9 mouse cellular contexts compared by ENCODE assay signal in the genomic region with DNA sequence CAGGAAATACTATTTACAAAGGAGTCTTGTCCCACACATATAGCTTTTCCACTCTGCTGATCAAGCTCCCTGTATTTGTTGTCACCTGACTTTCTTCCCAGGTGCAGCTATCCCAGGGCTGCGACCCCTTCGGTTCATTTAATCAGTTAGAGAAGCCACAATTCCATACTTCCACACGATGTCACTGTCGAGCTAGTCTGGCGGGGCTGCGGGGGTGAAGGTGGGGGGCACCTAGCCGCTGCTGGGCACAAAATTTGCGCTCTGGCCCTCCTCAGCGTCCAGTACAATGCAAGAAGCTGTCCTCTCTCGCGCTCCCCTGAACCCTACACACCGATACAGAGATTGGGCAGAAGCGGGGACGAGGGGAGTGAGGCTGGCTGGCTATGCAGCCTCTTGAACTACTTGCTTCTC. TPM values are rescaled to one million over a fixed set of nuclear protein-coding genes. Genes with fewer than 3 reads are reported as not detected.
DNase-seq lines count a peak whose midpoint lies in the region; ATAC-seq and TF ChIP-seq lines count a peak whose summit lies in the region.
"Had no signal": no experiment of that assay in that cellular context is flagged by ENCODE, and none has a peak within 500 bp of the region (broad histone marks: within the 10 kb centered on the region; RNA-seq: fewer than 3 reads in every experiment).

No protein-coding gene starts in this region.

- peaks cover 15% of the 10 kb centered on the region for H3K4me1 ChIP-seq in heart, embryonic 10.5 days
- H3K4me1 ChIP-seq in kidney, embryonic 16.5 days (ENCODE audit: insufficient read depth, low read length): peaks cover 13% of the 10 kb centered on the region
- H3K4me1 ChIP-seq in stomach, postnatal 0 days (replicated peaks; ENCODE audit: control insufficient read depth, insufficient read depth): no peaks in the 10 kb centered on the region

- H3K9ac ChIP-seq in kidney, embryonic 16.5 days (replicated peaks; ENCODE audit: low read length): peak overlapping the region; percentile 57
- peak overlapping the region; percentile 45 for H3K9ac ChIP-seq in stomach, postnatal 0 days (ENCODE audit: low read length)

- no peaks in the 10 kb centered on the region for H3K9me3 ChIP-seq in heart, embryonic 10.5 days
- no peaks in the 10 kb centered on the region for H3K9me3 ChIP-seq in kidney, embryonic 16.5 days (ENCODE audit: low read length)
- no peaks in the 10 kb centered on the region for H3K9me3 ChIP-seq in stomach, postnatal 0 days (ENCODE audit: control insufficient read depth, low read length)

- peak overlapping the region; percentile 53 for H3K4me3 ChIP-seq in heart, embryonic 10.5 days
- peak overlapping the region; percentile 20; the same call in 1 of the 2 replicates for H3K4me3 ChIP-seq in kidney, embryonic 16.5 days (ENCODE audit: low read length)
- H3K4me3 ChIP-seq in stomach, postnatal 0 days (ENCODE audit: low read depth, low read length): peak overlapping the region; percentile 17; the same call in 1 of the 2 replicates

- no peaks in the 10 kb centered on the region for H3K27me3 ChIP-seq in heart, embryonic 10.5 days (ENCODE audit: insufficient read depth, poor library complexity, severe bottlenecking)
- H3K27me3 ChIP-seq in kidney, embryonic 16.5 days (ENCODE audit: insufficient read depth, low read length): no peaks in the 10 kb centered on the region; the same call in 1 of the 2 replicates
- no peaks in the 10 kb centered on the region for H3K27me3 ChIP-seq in stomach, postnatal 0 days (ENCODE audit: control insufficient read depth, insufficient read depth, low read length)

- peak; percentile 37 for ATAC-seq in kidney, embryonic 16.5 days (ENCODE audit: low FRiP score, low TSS enrichment)
- ATAC-seq in megakaryocyte progenitor cell, adult 5-6 weeks (replicated peaks; ENCODE audit: poor library complexity): peak; percentile 52
- ATAC-seq in stomach, postnatal 0 days (ENCODE audit: low FRiP score, low TSS enrichment): no peak
- ATAC-seq: Patski had no signal

- 3% methylated on average over 14 of the region's 14 CpGs for WGBS in heart, embryonic 10.5 days
- WGBS in kidney, embryonic 16.5 days: 8% methylated on average over 14 of the region's 14 CpGs
- 6% methylated on average over 14 of the region's 14 CpGs for WGBS in stomach, postnatal 0 days

- H3K36me3 ChIP-seq in heart, embryonic 10.5 days: no peaks in the 10 kb centered on the region
- no peaks in the 10 kb centered on the region for H3K36me3 ChIP-seq in kidney, embryonic 16.5 days (ENCODE audit: insufficient read depth, low read length)
- no peaks in the 10 kb centered on the region for H3K36me3 ChIP-seq in stomach, postnatal 0 days (ENCODE audit: control insufficient read depth, insufficient read depth, low read length)

- no peak for TF ChIP-seq EP300 in stomach, postnatal 0 days (optimal IDR thresholded peaks at IDR 0.05)

- peak; percentile 75 for DNase-seq in heart, embryonic 10.5 days (ENCODE audit: low spot score)
- no peak for DNase-seq in heart, adult 9 months (ENCODE audit: low spot score in 2 of 2)
- peak; percentile 62 for DNase-seq in ZHBTc4 (ENCODE audit: low read depth, low spot score)
- DNase-seq in forelimb bud, embryonic 11.5 days (ENCODE audit: low read depth, low spot score): peak; percentile 42
- peak; percentile 25 for DNase-seq in stomach, postnatal 0 days (ENCODE audit: low spot score)
- DNase-seq in adipocyte (ENCODE audit: low spot score): no peak

- peak; percentile 76 for TF ChIP-seq CTCF in stomach, postnatal 0 days (IDR thresholded peaks at IDR 0.05; ENCODE audit: low read depth)

- H3K27ac ChIP-seq in heart, embryonic 10.5 days: no peak overlapping the region
- 0 out of 2 replicates have a peak overlapping the region, but pooled peaks have one; percentile 43 for H3K27ac ChIP-seq in kidney, embryonic 16.5 days (ENCODE audit: low read length)
- H3K27ac ChIP-seq in stomach, postnatal 0 days (replicated peaks): no peak overlapping the region

- H3K4me2 ChIP-seq in kidney, embryonic 16.5 days (replicated peaks; ENCODE audit: low read depth, low read length): peak overlapping the region; percentile 53
- H3K4me2 ChIP-seq in stomach, postnatal 0 days (replicated peaks; ENCODE audit: low read depth): peak overlapping the region; percentile 44

RNA-seq across cellular contexts. Expression of a gene that starts 21.6 kb away (rescaled TPM):
- polyA plus RNA-seq in heart, embryonic 10.5 days (2016; fragmentation: Nextera tagmentation; extraction: Ambion mirVana): 0.23 and 0.48 TPM in 2 replicates
- 15.7 and 16.3 TPM in 2 replicates for polyA plus RNA-seq in kidney, embryonic 16.5 days (2015; fragmentation: Nextera tagmentation; extraction: Ambion mirVana)
- not detected in 2 replicates for total RNA-seq in megakaryocyte progenitor cell, adult 5-6 weeks (2015)
- total RNA-seq in megakaryocyte progenitor cell, adult 5-6 weeks (2017): not detected in 2 replicates
- polyA plus RNA-seq in stomach, postnatal 0 days (2015; fragmentation: Nextera tagmentation; extraction: Ambion mirVana): 0.06 TPM in 1 of 2 replicates, not detected in the other
- polyA plus RNA-seq: Patski had no signal

RNA-seq across cellular contexts. Expression of a gene that starts 48.4 kb away (rescaled TPM):
- polyA plus RNA-seq in heart, embryonic 10.5 days (2016; fragmentation: Nextera tagmentation; extraction: Ambion mirVana): 0.04 TPM in 1 of 2 replicates, not detected in the other
- polyA plus RNA-seq in kidney, embryonic 16.5 days (2015; fragmentation: Nextera tagmentation; extraction: Ambion mirVana): 48.8 and 59.4 TPM in 2 replicates
- total RNA-seq in megakaryocyte progenitor cell, adult 5-6 weeks (2015): not detected in 2 replicates
- not detected in 2 replicates for total RNA-seq in megakaryocyte progenitor cell, adult 5-6 weeks (2017)
- not detected in 2 replicates for polyA plus RNA-seq in stomach, postnatal 0 days (2015; fragmentation: Nextera tagmentation; extraction: Ambion mirVana)
- polyA plus RNA-seq: Patski had no signal

Comparison
In these comparisons a context has a peak if more than half of its experiments do, and no peak if none do; other contexts are left out.
1. DNase-seq: peak in heart, embryonic 10.5 days (single experiment), ZHBTc4 (single experiment), forelimb bud, embryonic 11.5 days (single experiment) and stomach, postnatal 0 days (single experiment); none in heart, adult 9 months (0 of 2) and adipocyte (single experiment).
2. RNA of a gene that starts 21.6 kb away (polyA plus RNA-seq): 15.7 to 16.3 TPM in kidney, embryonic 16.5 days; 0.23 to 0.48 TPM in heart, embryonic 10.5 days and 0.06 TPM in stomach, postnatal 0 days; every median in the first group is over 10 times any median in the second.
3. RNA of a gene that starts 48.4 kb away (polyA plus RNA-seq): 48.8 to 59.4 TPM in kidney, embryonic 16.5 days; 0.04 TPM in heart, embryonic 10.5 days and not detected in stomach, postnatal 0 days; every median in the first group is over 10 times any median in the second.
4. Peak in every context shown above with its lines, with median percentiles within 50 percentile points of each other: H3K4me3 ChIP-seq.